Mouse (Mus musculus): ENCODE results near the gene Tmem108. TPM values are rescaled to one million over a fixed set of nuclear protein-coding genes. Genes with fewer than 3 reads are reported as not detected.
A peak's percentile ranks its signal among the peaks of the same experiment; 100 is the strongest.

Tmem108 gene
- 29.6 and 33.2 TPM in 2 replicates for polyA plus RNA-seq (2014; fragmentation: Nextera tagmentation; extraction: Ambion mirVana)

- peak within 1 kb of the TSS; percentile 86 for H3K4me2 ChIP-seq (ENCODE audit: low read length)
- H3K27ac ChIP-seq (replicated peaks; ENCODE audit: low read depth, low read length), result peak within 1 kb of the TSS; percentile 70
- peak within 1 kb of the TSS; percentile 83 for H3K9ac ChIP-seq (replicated peaks; ENCODE audit: low read length)
- ATAC-seq (ENCODE audit: low FRiP score, low TSS enrichment), result peak; percentile 92
- H3K27me3 ChIP-seq (ENCODE audit: control insufficient read depth, insufficient read depth, low read length), result peaks cover 12% of the 10 kb centered on the region; the same call in 1 of the 2 replicates
- peak within 1 kb of the TSS; percentile 73 for H3K4me3 ChIP-seq (replicated peaks; ENCODE audit: low read depth, low read length)
- H3K36me3 ChIP-seq (ENCODE audit: control insufficient read depth, insufficient read depth, low read length), result no peaks in the 10 kb centered on the region
- no peaks in the 10 kb centered on the region for H3K9me3 ChIP-seq (ENCODE audit: control insufficient read depth, low read length)
- WGBS, result under 1% methylated on average over 51 of the region's 51 CpGs
- 0 out of 2 replicates have a peak, but pooled peaks cover 6% of the 10 kb centered on the region for H3K4me1 ChIP-seq (ENCODE audit: control insufficient read depth, insufficient read depth, low read length)
- peak; percentile 96 for DNase-seq
Measured at GRCm38 (mm10) chr9:103761647-103762084, at the start of gene Tmem108. TSS of gene Tmem108 (minus strand) at chr9:103761837.

- Histone ChIP-seq H3K4me2 (ENCODE audit: low read length) (no peak overlapping the region), H3K4me1 (ENCODE audit: control insufficient read depth, insufficient read depth, low read length) (no peaks in the 10 kb centered on the region), H3K36me3 (ENCODE audit: control insufficient read depth, insufficient read depth, low read length) (no peaks in the 10 kb centered on the region), H3K27ac (replicated peaks; ENCODE audit: low read depth, low read length) (no peak overlapping the region), H3K9me3 (ENCODE audit: control insufficient read depth, low read length) (no peaks in the 10 kb centered on the region), H3K27me3 (ENCODE audit: control insufficient read depth, insufficient read depth, low read length) (no peaks in the 10 kb centered on the region), H3K4me3 (replicated peaks; ENCODE audit: low read depth, low read length) (no peak overlapping the region), H3K9ac (replicated peaks; ENCODE audit: low read length) (no peak overlapping the region)
- WGBS, result 69% methylated on average over 1 of the region's 1 CpGs
- no peak for ATAC-seq (ENCODE audit: low FRiP score, low TSS enrichment)
- no peak for DNase-seq
Measured at GRCm38 (mm10) chr9:103789029-103789428, 27.4 kb upstream of the Tmem108 start.

GRCm38 (mm10) chr9:103784156-103784555 is 22.5 kb upstream of the Tmem108 start:
- Histone ChIP-seq H3K36me3 (ENCODE audit: control insufficient read depth, insufficient read depth, low read length) (no peaks in the 10 kb centered on the region), H3K4me1 (ENCODE audit: control insufficient read depth, insufficient read depth, low read length) (no peaks in the 10 kb centered on the region), H3K27ac (replicated peaks; ENCODE audit: low read depth, low read length) (no peak overlapping the region), H3K4me2 (ENCODE audit: low read length) (no peak overlapping the region), H3K4me3 (replicated peaks; ENCODE audit: low read depth, low read length) (no peak overlapping the region), H3K9ac (replicated peaks; ENCODE audit: low read length) (no peak overlapping the region), H3K27me3 (ENCODE audit: control insufficient read depth, insufficient read depth, low read length) (no peaks in the 10 kb centered on the region), H3K9me3 (ENCODE audit: control insufficient read depth, low read length) (no peaks in the 10 kb centered on the region)
- DNase-seq (no peak), ATAC-seq (ENCODE audit: low FRiP score, low TSS enrichment) (no peak)
- 86% methylated on average over 4 of the region's 4 CpGs for WGBS

- Histone ChIP-seq H3K4me2 (ENCODE audit: low read length) (no peak overlapping the region), H3K9ac (replicated peaks; ENCODE audit: low read length) (no peak overlapping the region), H3K27ac (replicated peaks; ENCODE audit: low read depth, low read length) (no peak overlapping the region), H3K4me3 (replicated peaks; ENCODE audit: low read depth, low read length) (no peak overlapping the region), H3K9me3 (ENCODE audit: control insufficient read depth, low read length) (no peaks in the 10 kb centered on the region), H3K4me1 (ENCODE audit: control insufficient read depth, insufficient read depth, low read length) (no peaks in the 10 kb centered on the region), H3K27me3 (ENCODE audit: control insufficient read depth, insufficient read depth, low read length) (no peaks in the 10 kb centered on the region), H3K36me3 (ENCODE audit: control insufficient read depth, insufficient read depth, low read length) (no peaks in the 10 kb centered on the region)
- 77% methylated on average over 16 of the region's 16 CpGs for WGBS
- ATAC-seq (ENCODE audit: low FRiP score, low TSS enrichment) (no peak), DNase-seq (peak; percentile 22)
Measured at GRCm38 (mm10) chr9:103783276-103783675, 21.6 kb upstream of the Tmem108 start.

- no peak for ATAC-seq (ENCODE audit: low FRiP score, low TSS enrichment)
- WGBS, result 79% methylated on average over 7 of the region's 7 CpGs
- DNase-seq, result no peak
- Histone ChIP-seq H3K9me3 (ENCODE audit: control insufficient read depth, low read length) (no peaks in the 10 kb centered on the region), H3K4me1 (ENCODE audit: control insufficient read depth, insufficient read depth, low read length) (no peaks in the 10 kb centered on the region), H3K4me3 (replicated peaks; ENCODE audit: low read depth, low read length) (no peak overlapping the region), H3K9ac (replicated peaks; ENCODE audit: low read length) (no peak overlapping the region), H3K27ac (replicated peaks; ENCODE audit: low read depth, low read length) (no peak overlapping the region), H3K4me2 (ENCODE audit: low read length) (no peak overlapping the region), H3K36me3 (ENCODE audit: control insufficient read depth, insufficient read depth, low read length) (no peaks in the 10 kb centered on the region), H3K27me3 (ENCODE audit: control insufficient read depth, insufficient read depth, low read length) (no peaks in the 10 kb centered on the region)
Measured at GRCm38 (mm10) chr9:103782306-103782705, 20.7 kb upstream of the Tmem108 start.

- no peaks in the 10 kb centered on the region for H3K9me3 ChIP-seq (ENCODE audit: control insufficient read depth, low read length)
- no peak for ATAC-seq (ENCODE audit: low FRiP score, low TSS enrichment)
- no peaks in the 10 kb centered on the region for H3K36me3 ChIP-seq (ENCODE audit: control insufficient read depth, insufficient read depth, low read length)
- no peak overlapping the region for H3K4me2 ChIP-seq (ENCODE audit: low read length)
- H3K4me3 ChIP-seq (replicated peaks; ENCODE audit: low read depth, low read length), result no peak overlapping the region
- no peak for DNase-seq
- H3K9ac ChIP-seq (replicated peaks; ENCODE audit: low read length), result no peak overlapping the region
- WGBS, result 87% methylated on average over 7 of the region's 7 CpGs
- H3K27ac ChIP-seq (replicated peaks; ENCODE audit: low read depth, low read length), result no peak overlapping the region
- no peaks in the 10 kb centered on the region for H3K27me3 ChIP-seq (ENCODE audit: control insufficient read depth, insufficient read depth, low read length)
- no peaks in the 10 kb centered on the region for H3K4me1 ChIP-seq (ENCODE audit: control insufficient read depth, insufficient read depth, low read length)
Measured at GRCm38 (mm10) chr9:103781407-103781806, 19.8 kb upstream of the Tmem108 start.

GRCm38 (mm10) chr9:103780598-103780997 is 19.0 kb upstream of the Tmem108 start:
- no peak overlapping the region for H3K9ac ChIP-seq (replicated peaks; ENCODE audit: low read length)
- no peaks in the 10 kb centered on the region for H3K27me3 ChIP-seq (ENCODE audit: control insufficient read depth, insufficient read depth, low read length)
- H3K4me1 ChIP-seq (ENCODE audit: control insufficient read depth, insufficient read depth, low read length), result no peaks in the 10 kb centered on the region
- no peak for DNase-seq
- no peak overlapping the region for H3K4me2 ChIP-seq (ENCODE audit: low read length)
- 88% methylated on average over 4 of the region's 4 CpGs for WGBS
- H3K4me3 ChIP-seq (replicated peaks; ENCODE audit: low read depth, low read length), result no peak overlapping the region
- no peaks in the 10 kb centered on the region for H3K36me3 ChIP-seq (ENCODE audit: control insufficient read depth, insufficient read depth, low read length)
- ATAC-seq (ENCODE audit: low FRiP score, low TSS enrichment), result no peak
- H3K27ac ChIP-seq (replicated peaks; ENCODE audit: low read depth, low read length), result no peak overlapping the region
- no peaks in the 10 kb centered on the region for H3K9me3 ChIP-seq (ENCODE audit: control insufficient read depth, low read length)

- Histone ChIP-seq H3K4me3 (replicated peaks; ENCODE audit: low read depth, low read length) (no peak overlapping the region), H3K27ac (replicated peaks; ENCODE audit: low read depth, low read length) (no peak overlapping the region), H3K9me3 (ENCODE audit: control insufficient read depth, low read length) (no peaks in the 10 kb centered on the region), H3K27me3 (ENCODE audit: control insufficient read depth, insufficient read depth, low read length) (no peaks in the 10 kb centered on the region), H3K9ac (replicated peaks; ENCODE audit: low read length) (no peak overlapping the region), H3K4me2 (ENCODE audit: low read length) (no peak overlapping the region), H3K4me1 (ENCODE audit: control insufficient read depth, insufficient read depth, low read length) (no peaks in the 10 kb centered on the region), H3K36me3 (ENCODE audit: control insufficient read depth, insufficient read depth, low read length) (no peaks in the 10 kb centered on the region)
- DNase-seq (no peak), ATAC-seq (ENCODE audit: low FRiP score, low TSS enrichment) (no peak)
- 55% methylated on average over 1 of the region's 1 CpGs for WGBS
Measured at GRCm38 (mm10) chr9:103778185-103778584, 16.5 kb upstream of the Tmem108 start.

- peak overlapping the region; percentile 83 for H3K9ac ChIP-seq (replicated peaks; ENCODE audit: low read length)
- under 1% methylated on average over 30 of the region's 30 CpGs for WGBS
- peak overlapping the region; percentile 70 for H3K27ac ChIP-seq (replicated peaks; ENCODE audit: low read depth, low read length)
- peaks cover 12% of the 10 kb centered on the region; the same call in 1 of the 2 replicates for H3K27me3 ChIP-seq (ENCODE audit: control insufficient read depth, insufficient read depth, low read length)
- H3K4me3 ChIP-seq (replicated peaks; ENCODE audit: low read depth, low read length), result peak overlapping the region; percentile 73
- H3K4me1 ChIP-seq (ENCODE audit: control insufficient read depth, insufficient read depth, low read length), result 0 out of 2 replicates have a peak, but pooled peaks cover 6% of the 10 kb centered on the region
- no peaks in the 10 kb centered on the region for H3K36me3 ChIP-seq (ENCODE audit: control insufficient read depth, insufficient read depth, low read length)
- DNase-seq (peak; percentile 66), ATAC-seq (ENCODE audit: low FRiP score, low TSS enrichment) (0 out of 2 replicates have a peak, but pooled peaks have one; percentile 3)
- no peaks in the 10 kb centered on the region for H3K9me3 ChIP-seq (ENCODE audit: control insufficient read depth, low read length)
- H3K4me2 ChIP-seq (ENCODE audit: low read length), result peak overlapping the region; percentile 86
Measured at GRCm38 (mm10) chr9:103761151-103761571, 476 bp downstream of the Tmem108 start.
